Mouse (Mus musculus): ENCODE results near the gene Ormdl1. TPM values are rescaled to one million over a fixed set of nuclear protein-coding genes. Genes with fewer than 3 reads are reported as not detected.

Gene Ormdl1
- 32.9 and 38.2 TPM in 2 replicates for polyA plus RNA-seq (2012; rRNA removed)

GRCm38 (mm10) chr1:53296581-53297383 lies at the start of gene Ormdl1, which contains the start of the genes Pms1 and Gm28778:
Gene Ormdl1 (plus strand): TSS chr1:53297095.
Gene Pms1 (minus strand): TSS chr1:53297018.
Gene Gm28778 (plus strand): TSS chr1:53297111.

GRCm38 (mm10) chr1:53312989-53313967 lies 16.4 kb downstream of the Ormdl1 start, which contains the start of gene Osgepl1:
Gene Osgepl1 (plus strand): TSS chr1:53313624.

GRCm38 (mm10) chr1:53352327-53353261 lies 55.7 kb downstream of the Ormdl1 start, which contains the start of the genes Asdurf, Gm28551 and Asnsd1:
Gene Asdurf (minus strand): TSS chr1:53352619.
Gene Gm28551 (minus strand): TSS chr1:53352667.
Gene Asnsd1 (minus strand): TSS chr1:53352752.

Other genes with a start within 250 kb of the Ormdl1 start
- gene Mstn, start 235.5 kb upstream of the Ormdl1 start, polyA plus RNA-seq (2012; rRNA removed), result 0.17 and 1.1 TPM in 2 replicates
- gene 1700019A02Rik, start 109.5 kb upstream of the Ormdl1 start, polyA plus RNA-seq (2012; rRNA removed), result 0.27 TPM in 1 of 2 replicates, not detected in the other
- gene Pms1, start 77 bp upstream of the Ormdl1 start, polyA plus RNA-seq (2012; rRNA removed), result 5.7 and 7.0 TPM in 2 replicates
- gene Gm28778, start within 50 bp of the Ormdl1 start, polyA plus RNA-seq (2012; rRNA removed), result 2.6 and 4.2 TPM in 2 replicates
- 17.2 and 19.8 TPM in 2 replicates for gene Osgepl1, start 16.5 kb downstream of the Ormdl1 start, polyA plus RNA-seq (2012; rRNA removed)
- gene Asdurf, start 55.5 kb downstream of the Ormdl1 start, polyA plus RNA-seq (2012; rRNA removed), result not detected in 2 replicates
- gene Gm28551, start 55.6 kb downstream of the Ormdl1 start, polyA plus RNA-seq (2012; rRNA removed), result 0.66 and 0.90 TPM in 2 replicates
- 31.0 and 31.5 TPM in 2 replicates for gene Asnsd1, start 55.7 kb downstream of the Ormdl1 start, polyA plus RNA-seq (2012; rRNA removed)

All from central nervous system, embryonic 14 days (tissue).